Mouse (Mus musculus): ENCODE results near the gene Nlrc5.
A peak's percentile ranks its signal among the peaks of the same experiment; 100 is the strongest.

Gene Nlrc5

DNA sequence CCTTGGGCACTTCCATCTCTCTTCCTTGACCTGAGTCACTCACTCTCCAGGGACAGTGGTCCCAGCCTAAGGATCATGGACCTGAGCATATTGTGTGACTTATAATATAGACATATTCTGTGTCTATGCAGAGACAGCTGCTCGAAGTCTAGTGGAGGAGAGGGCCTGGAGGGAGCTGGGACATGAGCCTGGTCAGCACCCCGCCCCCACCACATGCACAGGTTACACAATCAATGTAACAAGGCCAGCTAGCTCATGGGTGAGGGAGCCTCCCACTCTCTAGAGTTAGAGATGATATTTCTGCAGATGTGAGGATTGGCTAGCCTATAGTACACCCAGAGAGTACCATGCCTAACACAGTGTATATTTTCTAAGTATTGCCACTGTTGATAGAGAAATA is 36.6 kb downstream of the Nlrc5 start:
- no peak for DNase-seq (ENCODE audit: low spot score)

DNA sequence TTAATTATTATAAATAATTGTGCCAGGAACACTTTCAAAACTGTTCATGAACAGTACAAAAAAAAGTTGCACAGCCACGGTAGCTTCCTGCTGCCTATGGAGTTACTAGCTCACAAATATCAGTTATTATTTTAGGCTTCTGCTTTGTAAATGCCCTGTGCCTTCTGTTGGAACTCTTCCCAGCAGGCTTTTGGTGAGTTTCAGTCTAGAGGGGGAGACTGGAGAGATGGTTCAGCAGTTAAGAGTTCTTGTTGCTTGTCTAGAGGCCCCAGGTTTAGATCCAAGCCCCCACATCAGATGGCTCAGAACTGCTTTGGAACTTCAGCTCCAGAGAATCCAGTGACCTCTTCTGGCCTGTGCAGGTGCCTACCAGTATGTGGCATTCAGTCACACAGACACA is 37.1 kb downstream of the Nlrc5 start:
- DNase-seq (ENCODE audit: low spot score): no peak

DNA sequence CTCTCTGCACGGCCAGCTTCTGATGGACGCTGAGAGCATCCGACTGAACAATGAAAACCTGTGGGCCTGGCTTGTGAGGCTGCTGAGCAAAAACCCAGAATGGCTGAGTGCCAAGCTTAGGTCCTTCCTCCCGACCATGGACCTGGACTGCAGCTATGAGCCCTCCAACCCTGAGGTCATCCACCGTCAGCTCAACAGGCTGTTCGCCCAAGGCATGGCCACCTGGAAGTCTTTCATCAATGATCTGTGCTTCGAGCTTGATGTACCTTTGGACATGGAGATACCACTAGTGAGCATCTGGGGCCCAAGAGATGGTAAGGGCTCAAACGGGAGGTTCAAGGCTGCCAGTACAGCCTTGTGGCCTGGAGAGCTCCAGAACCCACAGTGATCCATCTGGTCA is 38.6 kb downstream of the Nlrc5 start:
- DNase-seq (ENCODE audit: low spot score): no peak

GRCm38 (mm10) chr8:94473431-94473830 is 39.3 kb downstream of the Nlrc5 start:
- DNase-seq (ENCODE audit: low spot score): no peak

DNA sequence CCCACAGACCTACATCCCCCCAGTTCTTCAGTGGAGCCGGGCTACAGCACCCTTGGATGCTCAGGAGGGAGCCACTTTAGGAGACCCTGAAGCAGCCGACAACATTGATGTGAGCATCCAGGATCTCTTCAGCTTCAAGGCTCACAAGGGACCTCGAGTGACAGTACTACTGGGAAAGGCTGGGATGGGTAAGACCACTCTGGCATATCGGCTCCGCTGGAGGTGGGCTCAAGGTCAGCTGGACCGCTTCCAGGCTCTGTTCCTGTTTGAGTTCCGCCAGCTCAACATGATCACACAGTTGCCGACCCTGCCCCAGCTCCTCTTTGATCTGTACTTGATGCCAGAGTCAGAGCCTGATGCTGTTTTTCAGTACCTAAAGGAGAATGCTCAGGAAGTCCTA is 41.6 kb downstream of the Nlrc5 start:
- no peak for DNase-seq (ENCODE audit: low spot score)

- no peak for DNase-seq (ENCODE audit: low spot score)
Measured at GRCm38 (mm10) chr8:94476846-94477245, 42.7 kb downstream of the Nlrc5 start.

- DNase-seq (ENCODE audit: low spot score): no peak
Measured at GRCm38 (mm10) chr8:94482051-94482450, 47.9 kb downstream of the Nlrc5 start.

GRCm38 (mm10) chr8:94485288-94485687 is 51.1 kb downstream of the Nlrc5 start:
- no peak for DNase-seq (ENCODE audit: low spot score)

- peak; percentile 58 for DNase-seq (ENCODE audit: low spot score)
Measured at GRCm38 (mm10) chr8:94485882-94486281, 51.7 kb downstream of the Nlrc5 start.

DNA sequence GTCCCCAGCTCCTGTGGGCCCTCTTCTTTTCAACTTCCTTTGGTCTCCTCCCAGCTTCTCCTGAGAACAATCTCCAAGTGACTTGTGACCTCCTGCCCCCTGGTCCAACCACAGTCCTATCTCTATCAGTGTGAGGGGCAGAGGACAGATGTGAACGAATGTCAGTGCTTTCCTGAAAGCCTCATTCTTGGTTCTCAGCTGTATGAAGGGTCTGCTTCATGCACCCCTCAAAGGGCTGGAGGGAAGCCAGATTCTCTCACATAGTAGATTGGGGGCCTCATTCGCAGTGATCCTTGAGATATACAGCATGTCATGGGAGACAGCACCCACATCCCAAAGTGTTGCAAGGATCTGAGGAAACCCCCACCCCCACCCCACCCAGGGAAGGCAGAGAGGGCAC is 53.9 kb downstream of the Nlrc5 start:
- no peak for DNase-seq (ENCODE audit: low spot score)

DNA sequence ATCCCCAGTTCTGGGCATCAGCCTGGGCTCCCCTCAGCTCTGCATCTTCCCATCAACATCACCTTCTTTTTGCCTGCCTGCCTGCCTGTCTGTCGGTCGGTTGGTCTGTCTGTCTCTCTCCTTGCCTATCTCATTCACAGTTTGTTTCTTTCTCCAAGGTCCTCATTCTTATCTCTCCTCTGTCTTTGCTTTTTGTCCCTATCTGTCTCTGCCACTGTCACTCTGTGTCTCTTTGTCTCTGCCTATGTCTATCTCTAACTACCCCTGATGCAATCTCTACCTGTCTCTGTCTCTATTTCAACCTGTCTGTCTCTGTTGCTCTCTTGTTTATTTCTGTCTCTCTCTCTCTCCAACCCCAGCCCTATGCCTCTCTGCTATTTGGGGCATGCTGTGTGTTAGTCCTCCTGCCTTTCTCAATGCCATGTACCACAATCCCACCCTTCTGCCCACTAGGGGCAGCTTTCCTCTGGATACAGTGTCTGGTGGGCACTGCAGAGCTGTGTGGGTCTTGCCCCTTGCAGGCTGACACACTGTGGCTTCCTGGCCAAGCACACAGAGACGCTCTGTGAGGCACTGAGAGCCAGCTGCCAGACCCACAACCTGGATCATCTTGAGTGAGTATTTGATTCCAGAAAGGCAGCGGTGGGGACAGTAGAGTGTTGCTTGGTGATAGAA is 55.8 kb downstream of the Nlrc5 start:
- no peak for DNase-seq (ENCODE audit: low spot score)

DNA sequence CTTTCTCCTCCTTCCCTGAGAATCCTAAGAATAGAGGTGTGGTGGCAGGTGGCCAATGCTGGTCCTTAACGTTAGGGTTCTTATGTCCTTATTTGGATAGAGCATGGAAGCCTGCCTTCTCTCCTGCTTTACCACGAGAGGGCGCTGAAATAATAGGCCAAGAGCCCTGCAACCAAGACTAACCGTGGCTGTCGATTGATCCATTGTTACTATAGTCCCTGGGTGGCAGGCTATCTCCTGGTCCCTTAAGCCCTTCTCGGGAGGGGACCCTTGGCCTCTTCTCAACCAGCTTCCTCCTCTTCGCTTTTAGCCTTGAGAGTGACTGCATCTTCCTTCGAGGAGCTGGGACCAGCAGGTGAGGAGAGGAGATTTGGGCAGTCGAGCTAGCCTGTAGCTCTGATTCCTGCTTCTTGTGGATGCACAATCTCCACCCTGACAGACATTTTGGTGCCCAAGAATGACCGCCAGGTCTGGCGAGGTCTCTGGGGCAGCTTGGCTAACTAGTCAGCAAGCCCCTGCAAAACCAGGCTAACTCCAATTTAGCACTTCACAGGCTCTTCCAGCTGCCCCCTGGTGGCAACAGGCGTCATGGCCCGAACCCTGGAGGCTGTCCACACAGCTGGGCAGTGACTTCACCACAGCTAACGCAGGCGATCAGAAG is 58.0 kb downstream of the Nlrc5 start:
- peak; percentile 82 for DNase-seq (ENCODE audit: low spot score)

DNA sequence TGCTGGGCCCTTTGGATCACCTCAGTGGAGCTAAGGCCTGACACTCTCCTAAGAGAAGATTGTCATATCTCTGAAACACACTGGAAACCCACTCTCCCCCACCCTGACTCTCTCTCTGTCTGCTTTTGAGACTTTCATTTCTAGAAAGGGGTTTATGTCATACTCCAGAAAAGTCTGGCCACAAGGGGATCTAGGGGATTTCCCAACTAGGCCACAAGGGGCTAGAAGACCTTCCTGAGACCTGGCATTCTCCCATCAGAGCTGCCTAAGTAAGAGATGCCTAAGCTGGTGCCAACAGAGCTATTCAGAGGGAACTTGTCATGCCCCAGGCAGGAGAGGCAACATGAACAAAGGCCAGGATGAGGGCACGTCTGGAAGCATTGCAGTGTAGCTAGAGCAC is 59.1 kb downstream of the Nlrc5 start:
- DNase-seq (ENCODE audit: low spot score): no peak

DNA sequence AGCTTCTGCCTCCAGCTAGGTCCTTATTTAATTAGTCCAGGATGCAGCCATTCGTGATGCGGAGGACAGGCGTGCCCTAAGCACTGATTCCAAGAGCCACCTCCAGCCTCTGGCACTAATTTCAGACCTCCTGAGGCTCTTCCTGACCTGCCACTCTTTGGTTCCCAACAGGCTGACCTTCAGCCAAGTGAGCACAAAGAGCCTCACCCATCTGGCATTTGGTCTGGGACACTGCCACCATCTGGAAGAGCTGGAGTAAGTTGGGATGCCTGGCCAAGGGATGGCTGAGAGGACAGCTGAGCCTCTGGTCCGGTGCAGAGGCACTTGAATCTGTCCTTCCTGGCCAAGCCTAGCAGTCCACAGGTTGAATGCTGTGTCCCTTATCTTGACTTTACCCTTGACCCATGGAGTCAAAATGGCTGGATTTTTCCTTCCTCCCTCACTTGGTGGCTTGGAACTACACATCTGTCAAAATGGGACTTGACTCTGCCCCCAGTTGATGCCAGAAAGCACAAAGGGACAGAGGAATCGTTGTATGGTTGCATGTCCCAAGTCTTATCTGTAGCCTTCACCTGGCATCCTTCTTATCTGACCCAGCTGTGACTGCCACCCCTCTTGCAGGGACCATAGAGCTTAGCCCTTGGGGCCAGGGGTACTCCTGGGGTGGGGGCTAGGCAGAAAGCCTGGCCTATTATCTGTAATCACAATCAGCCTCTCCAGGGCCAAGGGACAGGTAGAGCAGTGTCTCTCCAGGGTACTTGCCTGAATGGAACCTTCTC is 81.5 kb downstream of the Nlrc5 start:
- no peak for DNase-seq (ENCODE audit: low spot score)

- DNase-seq (ENCODE audit: low spot score): no peak
Measured at GRCm38 (mm10) chr8:94516209-94516593, 82.0 kb downstream of the Nlrc5 start.

DNA sequence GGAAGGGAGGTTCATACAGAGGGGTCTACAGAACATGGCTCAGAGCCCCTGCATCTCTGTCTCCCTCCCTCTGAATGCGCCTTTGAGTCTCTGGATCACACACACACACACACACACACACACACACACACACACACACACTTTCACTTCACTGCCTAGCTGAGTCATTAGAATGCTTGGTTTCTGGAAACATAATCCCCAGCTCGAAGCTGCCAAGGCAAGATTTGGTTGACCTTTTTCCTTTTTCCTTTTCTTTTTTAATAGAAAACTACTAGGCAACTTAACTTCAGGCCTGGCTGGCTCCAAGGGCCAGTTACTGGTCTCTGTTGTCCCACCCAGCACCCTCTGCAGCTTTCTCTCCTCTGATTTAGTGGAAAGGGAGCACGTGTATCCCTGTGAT is 82.6 kb downstream of the Nlrc5 start:
- DNase-seq (ENCODE audit: low spot score): peak; percentile 11

GRCm38 (mm10) chr8:94518331-94518730 is 84.2 kb downstream of the Nlrc5 start:
- DNase-seq (ENCODE audit: low spot score): no peak

- no peak for DNase-seq (ENCODE audit: low spot score)
Measured at GRCm38 (mm10) chr8:94519021-94519420, 84.9 kb downstream of the Nlrc5 start.

DNA sequence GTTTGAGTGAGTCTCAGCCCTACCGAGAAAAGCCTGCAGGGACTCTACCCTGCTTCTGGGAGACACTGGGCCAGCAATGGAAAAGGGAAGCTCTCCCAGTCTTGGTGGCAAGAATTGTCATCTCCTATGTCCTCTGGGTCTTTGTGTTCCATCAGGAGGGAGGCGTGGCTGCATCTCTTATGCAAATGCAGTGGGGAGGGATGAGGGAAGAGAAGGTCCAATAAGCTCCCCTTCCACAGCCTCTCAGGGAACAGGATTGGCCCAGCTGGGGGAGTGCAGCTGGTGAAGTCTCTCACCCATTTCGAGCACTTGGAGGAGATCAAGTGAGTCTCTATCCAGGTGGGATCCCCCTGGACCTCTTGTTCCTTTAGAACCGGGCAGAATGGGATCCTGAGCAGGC is 87.3 kb downstream of the Nlrc5 start:
- DNase-seq (ENCODE audit: low spot score): no peak

- no peak for DNase-seq (ENCODE audit: low spot score)
Measured at GRCm38 (mm10) chr8:94522482-94522881, 88.3 kb downstream of the Nlrc5 start.

DNA sequence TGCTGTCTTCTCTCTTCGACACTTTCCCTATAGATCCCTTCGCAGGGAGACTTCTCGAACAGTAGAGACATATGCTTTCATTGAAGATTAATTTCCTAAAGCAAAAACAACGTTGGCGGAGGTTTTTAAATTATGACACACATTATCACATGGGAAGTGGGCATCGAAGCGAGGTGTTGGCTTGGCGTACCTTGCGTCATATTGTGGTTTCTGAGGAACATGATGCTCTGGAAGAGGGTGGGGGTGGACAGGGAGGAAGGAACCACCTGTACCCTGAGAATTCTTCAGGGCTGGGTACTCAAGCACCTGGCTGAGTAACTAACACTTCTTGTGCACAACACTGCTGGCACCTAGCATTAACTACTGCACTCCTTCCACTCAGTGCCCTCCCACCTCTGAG is 90.4 kb downstream of the Nlrc5 start:
- DNase-seq (ENCODE audit: low spot score): no peak

DNA sequence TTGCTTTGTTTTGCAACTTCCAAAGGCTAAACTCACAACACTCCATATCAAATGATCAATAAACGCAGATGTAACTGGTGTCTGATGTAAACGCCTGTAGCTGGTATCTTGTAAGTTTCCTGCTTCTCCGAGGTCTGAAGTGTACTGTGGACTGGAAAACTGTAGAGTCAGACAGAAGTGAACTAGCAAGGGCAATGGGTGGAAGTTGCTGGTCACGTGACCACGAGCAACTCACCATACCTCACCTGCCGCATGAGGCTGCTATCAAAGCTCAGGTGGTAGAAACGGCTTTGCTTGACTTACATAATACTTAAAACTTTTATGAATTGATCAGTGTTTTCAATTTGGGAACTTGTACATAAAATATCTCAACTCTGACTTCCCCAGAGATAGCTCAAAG is 93.0 kb downstream of the Nlrc5 start:
- no peak for DNase-seq (ENCODE audit: low spot score)

DNA sequence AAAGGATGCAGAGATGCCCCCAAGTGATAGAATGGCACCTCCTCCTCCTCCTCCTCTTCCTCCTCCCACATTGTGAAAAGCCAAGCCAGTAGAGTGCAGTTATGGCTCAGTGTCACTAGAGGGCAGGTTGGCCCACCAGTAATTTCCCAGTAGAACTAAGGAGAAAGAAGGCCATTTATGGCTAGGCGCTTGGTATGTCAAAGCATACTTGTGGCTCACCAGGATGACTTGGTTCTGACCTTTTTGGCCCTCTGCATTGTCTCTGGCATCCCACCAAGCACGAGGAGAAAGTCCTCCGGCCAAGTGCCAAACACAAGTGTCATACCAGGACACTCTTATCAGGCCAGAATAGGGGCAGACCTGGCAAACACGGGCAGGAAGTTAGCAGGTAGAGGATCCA is 94.1 kb downstream of the Nlrc5 start:
- peak; percentile 34 for DNase-seq (ENCODE audit: low spot score)

All from urinary bladder, postnatal 14 days (tissue).